Mouse (Mus musculus): Measurements from ENCODE around the gene Ndel1.
"Not testable (repeated sequence)": the region's sequence is repeated elsewhere in the genome, so short reads cannot be mapped to it uniquely, and the experiment has no call there.

Ndel1 gene

GRCm38 (mm10) chr11:68852486-68852901, 19.2 kb downstream of the Ndel1 start:
- no peak for DNase-seq (ENCODE audit: extremely low read depth, low read depth)

DNA sequence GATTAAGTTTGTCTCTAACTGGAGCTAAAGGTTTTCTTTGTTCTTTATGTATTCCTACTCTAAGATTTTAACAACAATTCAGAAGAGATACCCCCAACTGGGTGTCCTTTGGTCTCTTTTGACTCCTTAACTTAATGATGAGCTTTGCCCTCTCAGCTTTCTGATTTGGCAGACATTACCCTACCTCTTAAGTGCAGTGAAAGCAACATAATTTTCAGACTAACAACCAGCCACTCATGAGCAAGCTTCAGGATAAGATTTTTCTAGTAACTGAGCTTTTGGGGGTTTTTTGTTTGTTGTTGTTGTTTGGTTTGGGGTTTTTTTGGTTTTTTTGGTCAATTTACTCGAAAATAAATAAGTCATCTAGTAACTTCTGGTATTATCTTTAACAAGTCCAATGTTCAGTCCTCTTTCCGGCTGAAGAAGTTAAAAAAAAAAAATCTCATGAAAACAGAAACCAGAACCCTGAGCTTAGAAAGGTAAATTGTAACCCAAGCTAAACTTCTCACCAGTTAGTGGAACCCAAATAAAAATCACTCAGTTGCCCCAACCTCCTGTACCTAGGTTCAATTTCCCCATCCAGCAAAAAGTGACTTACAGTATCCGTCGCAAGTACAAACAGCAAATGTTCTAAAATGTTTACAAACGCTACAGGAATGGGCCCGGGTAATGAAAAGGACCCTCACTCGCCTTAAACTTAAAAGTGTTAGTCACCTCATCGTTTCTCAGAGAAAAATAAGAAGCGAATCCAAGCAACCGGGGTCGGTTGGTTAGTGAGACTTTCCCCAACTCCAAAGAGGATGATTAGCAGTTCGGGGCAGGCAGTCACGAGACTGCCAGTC, 19.8 kb downstream of the Ndel1 start:
- no peak for DNase-seq (ENCODE audit: extremely low read depth, low read depth)

DNA sequence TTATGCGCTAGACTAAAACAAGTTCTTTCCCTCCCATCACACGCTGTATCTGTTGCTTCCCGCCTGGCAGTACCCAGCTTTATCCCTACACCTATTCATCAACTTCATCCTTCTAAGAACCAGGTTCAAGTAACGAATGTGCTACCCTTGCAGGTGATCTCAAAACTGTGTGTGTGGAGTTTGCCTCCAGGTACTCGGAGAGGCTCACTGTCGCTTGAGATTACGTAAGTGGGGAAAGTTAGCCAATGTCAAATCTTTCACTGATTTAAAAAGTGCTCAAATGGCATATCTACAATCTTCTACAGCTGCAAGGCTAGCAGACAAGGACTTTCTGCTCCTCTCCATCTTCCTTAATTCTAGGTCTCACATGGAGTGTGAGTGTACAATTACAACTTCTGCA, 20.8 kb downstream of the Ndel1 start:
- DNase-seq (ENCODE audit: extremely low read depth, low read depth) = no peak

DNA sequence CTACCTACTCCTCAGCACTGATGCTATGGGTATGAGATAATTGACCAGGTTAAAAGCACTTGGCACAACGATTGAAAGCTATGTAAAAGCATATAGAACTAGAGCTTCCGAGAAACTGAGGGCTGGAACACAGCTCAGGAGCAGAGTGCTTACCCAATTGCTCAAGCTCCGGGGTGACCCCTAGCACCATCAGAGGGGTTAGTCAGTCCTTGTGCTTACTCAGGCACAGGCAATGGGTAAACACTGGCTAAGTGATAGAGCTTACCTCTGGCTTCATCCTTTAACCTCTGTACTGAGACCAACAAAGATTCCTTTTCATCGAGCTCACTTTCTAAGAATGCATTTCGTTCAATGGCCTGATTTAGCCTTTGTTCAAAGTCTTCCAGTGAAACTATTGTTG, 32.1 kb downstream of the Ndel1 start:
- no peak for DNase-seq (ENCODE audit: extremely low read depth, low read depth)

DNA sequence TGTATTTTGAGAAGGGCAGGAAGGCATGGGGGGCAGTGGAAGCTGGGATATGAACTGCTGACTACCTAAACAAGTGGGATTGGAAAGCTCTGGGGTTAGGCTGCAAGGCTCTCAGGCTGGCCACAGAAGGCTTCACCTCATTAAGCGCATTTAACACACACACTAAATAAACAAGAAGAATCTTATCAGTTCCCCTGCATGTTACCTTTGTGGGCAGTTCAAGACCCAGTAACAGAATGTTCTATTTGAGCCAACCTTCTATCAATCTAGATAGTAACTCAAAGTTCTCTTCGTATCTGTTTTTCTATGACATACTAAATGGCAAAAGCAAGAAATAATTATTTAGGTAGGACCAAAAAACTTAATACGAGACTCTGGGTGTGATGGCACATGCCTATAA, 36.6 kb downstream of the Ndel1 start:
- DNase-seq (ENCODE audit: extremely low read depth, low read depth) = no peak

- peak; percentile 63 for DNase-seq (ENCODE audit: extremely low read depth, low read depth)
Measured at GRCm38 (mm10) chr11:68833593-68833992, 38.1 kb downstream of the Ndel1 start.

DNA sequence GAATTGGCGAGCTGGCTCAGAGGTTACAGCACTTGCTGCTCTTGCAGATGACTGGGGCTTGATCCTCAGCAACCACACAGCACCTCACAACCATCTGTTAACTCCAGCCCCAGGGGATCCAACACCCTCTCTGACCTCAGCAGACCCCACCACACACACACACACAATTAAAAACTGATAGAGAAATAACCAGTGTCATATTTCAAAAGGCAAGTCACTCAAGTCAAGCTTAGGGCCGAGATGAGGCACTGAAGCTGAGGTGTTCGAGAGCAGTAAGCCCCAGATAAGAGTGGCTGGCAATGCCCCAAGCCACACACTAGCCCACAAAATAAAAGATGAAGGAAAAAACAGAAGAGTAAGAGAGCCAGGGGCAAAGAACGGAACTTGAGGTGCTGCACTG, 38.9 kb downstream of the Ndel1 start:
- peak; percentile 99 for DNase-seq (ENCODE audit: extremely low read depth, low read depth)

GRCm38 (mm10) chr11:68831580-68831979, 40.1 kb downstream of the Ndel1 start:
- DNase-seq (ENCODE audit: extremely low read depth, low read depth) = not testable (repeated sequence)

GRCm38 (mm10) chr11:68826735-68827134, 44.9 kb downstream of the Ndel1 start:
- no peak for DNase-seq (ENCODE audit: extremely low read depth, low read depth)

GRCm38 (mm10) chr11:68822326-68822725, 49.3 kb downstream of the Ndel1 start:
- no peak for DNase-seq (ENCODE audit: extremely low read depth, low read depth)

DNA sequence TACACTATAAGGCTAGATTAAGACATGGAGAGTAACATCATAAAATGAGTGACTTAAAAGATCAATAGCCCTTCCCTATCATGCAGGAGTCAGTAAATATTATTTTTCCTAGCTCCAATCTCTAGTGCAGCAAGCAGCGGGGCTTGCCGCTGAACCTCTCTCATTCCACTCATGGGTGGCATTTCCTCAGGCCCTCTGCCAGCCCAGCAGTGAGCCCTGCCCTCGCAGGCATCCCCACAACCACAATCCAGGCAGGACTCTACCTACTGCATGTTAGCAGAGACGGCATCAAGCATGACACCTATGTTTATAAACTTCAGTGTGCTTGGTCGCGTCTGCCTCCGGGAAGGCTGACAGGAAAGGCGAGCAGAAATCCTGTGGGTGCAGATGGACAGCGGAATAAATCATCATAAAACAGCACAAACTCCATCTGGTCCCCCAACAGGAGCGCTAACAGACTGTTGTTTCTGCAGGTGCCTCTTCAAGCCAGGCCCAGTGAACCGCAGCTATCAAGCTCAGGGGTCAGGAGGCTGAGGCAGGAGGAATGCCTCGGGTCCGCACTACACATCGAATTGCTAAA, 52.3 kb downstream of the Ndel1 start:
- DNase-seq (ENCODE audit: extremely low read depth, low read depth) = no peak

- DNase-seq (ENCODE audit: extremely low read depth, low read depth) = no peak
Measured at GRCm38 (mm10) chr11:68818416-68818815, 53.2 kb downstream of the Ndel1 start.

DNA sequence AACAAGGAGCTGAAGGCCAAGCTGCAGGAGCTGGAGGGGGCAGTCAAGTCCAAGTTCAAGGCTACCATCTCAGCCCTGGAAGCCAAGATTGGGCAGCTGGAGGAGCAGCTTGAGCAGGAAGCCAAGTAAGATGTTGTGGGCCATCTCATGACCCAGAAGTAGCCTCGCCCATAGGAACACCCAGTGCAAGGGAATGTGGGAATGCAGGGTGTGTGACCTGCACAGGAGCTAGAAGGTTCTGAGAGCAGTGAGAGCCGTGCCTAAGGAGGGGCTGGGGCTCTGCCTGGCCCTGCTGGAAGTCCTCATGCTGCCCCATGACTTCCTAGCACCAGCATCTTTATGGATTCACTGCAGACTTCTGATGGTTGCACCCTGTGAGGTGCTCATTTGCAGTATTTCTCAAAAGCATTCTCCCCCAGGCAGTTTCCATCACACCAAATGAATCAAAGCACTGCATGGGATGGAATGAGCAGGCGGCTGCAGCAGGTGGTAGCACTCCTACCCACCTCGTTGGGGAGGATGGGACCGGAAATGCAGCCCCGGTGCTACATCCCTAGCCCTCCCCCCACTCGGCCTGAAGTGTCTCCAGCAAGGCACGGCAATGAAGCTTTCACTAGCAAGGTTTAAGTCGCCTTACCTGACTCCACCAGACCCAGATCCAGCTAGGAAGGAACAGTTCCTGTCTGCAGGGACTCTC, 59.6 kb downstream of the Ndel1 start:
- no peak for DNase-seq (ENCODE audit: extremely low read depth, low read depth)

- DNase-seq (ENCODE audit: extremely low read depth, low read depth) = no peak
Measured at GRCm38 (mm10) chr11:68807787-68808186, 63.9 kb downstream of the Ndel1 start.

DNA sequence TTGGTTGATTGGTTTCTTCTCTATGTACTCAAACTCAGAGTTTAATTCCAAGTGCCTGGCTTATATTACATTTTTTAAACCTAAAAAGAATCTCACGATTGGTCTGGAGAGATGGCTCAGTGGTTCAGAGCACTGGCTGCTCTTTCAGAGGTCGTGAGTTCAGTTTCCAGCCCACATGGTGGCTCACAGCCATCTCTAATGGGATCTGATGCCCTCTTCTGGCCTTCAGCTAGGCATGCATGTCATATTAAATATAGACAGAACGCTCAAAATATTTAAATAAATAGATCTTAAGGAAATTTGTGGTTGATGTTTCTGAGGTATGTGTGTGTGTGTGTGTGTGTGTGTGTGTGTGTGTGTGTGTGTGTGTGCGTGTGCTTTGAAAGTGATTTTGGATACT, 66.5 kb downstream of the Ndel1 start:
- DNase-seq (ENCODE audit: extremely low read depth, low read depth) = no peak

DNA sequence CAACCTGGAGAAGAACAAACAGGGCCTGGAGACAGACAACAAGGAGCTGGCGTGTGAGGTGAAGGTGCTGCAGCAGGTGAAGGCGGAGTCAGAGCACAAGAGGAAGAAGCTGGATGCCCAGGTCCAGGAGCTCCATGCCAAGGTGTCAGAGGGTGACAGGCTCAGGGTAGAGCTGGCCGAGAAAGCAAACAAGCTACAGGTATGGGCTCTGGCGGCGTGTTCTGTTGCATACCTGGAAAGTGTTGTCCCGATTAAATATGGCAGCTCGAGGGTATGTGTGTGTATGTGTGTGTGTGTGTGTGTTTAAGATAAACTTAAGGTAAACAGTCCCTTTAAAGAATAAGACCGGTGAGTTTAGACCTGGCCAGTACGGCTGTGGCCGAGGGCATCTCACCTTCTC, 73.4 kb downstream of the Ndel1 start:
- DNase-seq (ENCODE audit: extremely low read depth, low read depth) = no peak

DNA sequence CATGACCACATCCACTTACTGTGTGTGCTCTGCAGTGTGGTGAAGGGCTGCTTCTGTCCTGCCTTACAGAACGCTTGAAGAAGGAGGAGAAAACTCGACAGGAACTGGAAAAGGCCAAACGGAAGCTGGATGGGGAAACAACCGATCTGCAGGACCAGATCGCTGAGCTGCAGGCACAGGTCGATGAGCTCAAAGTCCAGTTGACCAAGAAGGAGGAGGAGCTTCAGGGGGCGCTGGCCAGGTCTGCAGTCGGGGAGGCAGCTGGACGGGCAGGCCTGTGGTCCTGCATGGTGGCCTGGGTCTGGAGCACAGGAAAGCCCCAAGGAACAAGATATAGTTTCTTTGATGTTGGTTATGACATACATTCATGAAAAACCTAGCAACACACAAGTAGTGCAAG, 79.9 kb downstream of the Ndel1 start:
- DNase-seq (ENCODE audit: extremely low read depth, low read depth) = no peak

DNA sequence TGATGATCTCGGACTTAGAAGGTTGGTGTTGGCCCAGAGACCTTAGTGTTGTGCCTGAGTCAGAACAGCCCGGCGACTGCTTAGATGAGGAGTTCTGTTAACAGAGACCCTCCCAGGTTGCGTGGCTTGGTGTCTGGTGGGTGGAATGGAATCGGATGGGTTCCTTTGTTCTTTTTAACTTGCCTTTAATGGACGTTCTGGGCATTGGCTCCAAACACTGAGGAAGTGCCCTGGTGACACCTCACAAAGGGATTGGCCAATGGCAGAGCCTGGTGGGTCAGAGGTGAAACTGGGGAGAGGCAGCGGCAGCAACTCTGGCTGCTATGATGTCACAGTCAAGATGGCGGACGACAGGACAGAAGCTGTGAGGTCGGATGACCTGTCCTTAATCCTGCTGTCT, 80.9 kb downstream of the Ndel1 start:
- no peak for DNase-seq (ENCODE audit: extremely low read depth, low read depth)

DNA sequence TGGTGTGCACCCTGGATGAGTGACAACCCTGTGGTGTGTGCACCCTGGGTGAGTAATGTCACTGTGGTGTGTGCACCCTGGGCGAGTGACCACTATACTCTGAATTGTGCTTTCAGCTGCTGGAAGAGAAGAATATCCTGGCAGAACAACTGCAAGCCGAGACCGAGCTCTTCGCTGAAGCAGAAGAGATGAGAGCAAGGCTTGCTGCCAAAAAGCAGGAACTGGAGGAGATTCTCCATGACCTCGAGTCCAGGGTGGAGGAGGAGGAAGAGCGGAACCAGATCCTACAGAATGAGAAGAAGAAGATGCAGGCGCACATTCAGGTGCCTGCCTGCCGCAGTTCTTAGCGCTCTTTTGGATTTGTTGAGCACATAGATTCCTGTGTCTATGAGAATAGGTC, 84.4 kb downstream of the Ndel1 start:
- DNase-seq (ENCODE audit: extremely low read depth, low read depth) = no peak

- DNase-seq (ENCODE audit: extremely low read depth, low read depth) = no peak
Measured at GRCm38 (mm10) chr11:68785813-68786212, 85.8 kb downstream of the Ndel1 start.

DNA sequence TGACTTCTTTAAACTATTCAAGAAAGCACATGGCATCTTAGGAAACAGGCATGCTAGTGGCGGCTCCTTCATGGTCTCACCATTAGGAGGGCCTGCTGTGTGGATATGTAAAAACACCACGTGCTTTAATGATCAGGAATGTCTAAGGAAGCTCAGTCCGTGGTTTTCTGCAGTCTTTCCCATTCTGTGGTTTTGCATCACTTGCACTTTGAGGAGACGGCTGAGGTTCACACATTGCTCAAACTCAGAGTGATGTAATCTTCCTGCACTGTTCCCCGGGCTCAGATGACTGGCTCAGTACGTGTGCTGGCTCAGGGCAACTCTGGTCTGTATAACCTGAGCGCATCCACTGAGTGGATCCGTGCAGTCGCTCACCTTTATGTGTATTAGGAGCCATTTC, 89.3 kb downstream of the Ndel1 start:
- DNase-seq (ENCODE audit: extremely low read depth, low read depth) = no peak

GRCm38 (mm10) chr11:68780466-68781114, 91.1 kb downstream of the Ndel1 start:
- DNase-seq (ENCODE audit: extremely low read depth, low read depth) = no peak
